Mouse (Mus musculus): ENCODE measurements around the gene Osbpl2. TPM values are rescaled to one million over a fixed set of nuclear protein-coding genes. Genes with fewer than 3 reads are reported as not detected.

Osbpl2 gene
- total and polyA plus RNA-seq, 3 experiments = 13.3 to 25.5 TPM; not detected in 1

- TF ChIP-seq POLR2AphosphoS2 (IDR thresholded peaks at IDR 0.05; ENCODE audit: low read length) = no peak
- TF ChIP-seq MAFK (IDR thresholded peaks at IDR 0.05; ENCODE audit: borderline replicate concordance, low read depth, low read length) = no peak
- no peak for TF ChIP-seq ETS1 (IDR thresholded peaks at IDR 0.05; ENCODE audit: low read depth, low read length)
- no peak for TF ChIP-seq E2F4 (IDR thresholded peaks at IDR 0.05; ENCODE audit: borderline replicate concordance, low read depth, low read length)
- no peak for TF ChIP-seq EP300 (IDR thresholded peaks at IDR 0.05; ENCODE audit: low read depth in 1 of 2, low read length in 2 of 2)
- TF ChIP-seq POLR2A (IDR thresholded peaks at IDR 0.05; ENCODE audit: control insufficient read depth in 1 of 2, insufficient read depth in 1 of 2, low read depth in 1 of 2, low read length in 2 of 2, poor library complexity in 1 of 2) = no peak
- TF ChIP-seq RAD21 (IDR thresholded peaks at IDR 0.05; ENCODE audit: low read depth, low read length) = no peak
- no peak for TF ChIP-seq ZC3H11A (IDR thresholded peaks at IDR 0.05; ENCODE audit: low read depth, low read length)
- no peak for TF ChIP-seq RCOR1 (IDR thresholded peaks at IDR 0.05; ENCODE audit: low read depth, low read length)
- TF ChIP-seq CTCF (IDR thresholded peaks at IDR 0.05 in 2 of 3, conservative IDR thresholded peaks at IDR 0.05 in 1 of 3; ENCODE audit: control insufficient read depth in 1 of 3, insufficient read depth in 1 of 3, low read depth in 2 of 3, low read length in 3 of 3, poor library complexity in 1 of 3, severe bottlenecking in 1 of 3) = no peak
- Histone ChIP-seq H3K27me3 (ENCODE audit: control insufficient read depth in 1 of 2, insufficient read depth in 2 of 2, low read length in 2 of 2) (no peaks in the 10 kb centered on the region), H3K4me3 (ENCODE audit: control insufficient read depth in 1 of 2, insufficient read depth in 1 of 2, low read depth in 2 of 2, low read length in 2 of 2) (no peak overlapping the region), H3K27ac (ENCODE audit: control insufficient read depth, low read depth, low read length) (no peak overlapping the region), H3K36me3 (ENCODE audit: control insufficient read depth in 1 of 2, insufficient read depth in 2 of 2, low read length in 2 of 2) (no peaks in the 10 kb centered on the region), H3K9me3 (replicated peaks; ENCODE audit: insufficient read depth, low read length) (no peaks in the 10 kb centered on the region), H3K4me1 (ENCODE audit: control insufficient read depth in 1 of 2, insufficient read depth in 2 of 2, low read length in 2 of 2) (no peaks in the 10 kb centered on the region), H3K9ac (ENCODE audit: control insufficient read depth, low read depth, low read length, poor library complexity, severe bottlenecking) (no peak overlapping the region), H3K79me2 (ENCODE audit: control insufficient read depth, insufficient read depth, low read length, poor library complexity) (no peaks in the 10 kb centered on the region)
- no peak for DNase-seq (ENCODE audit: low read depth, low spot score)
These were observed 36.0 kb upstream of the Osbpl2 start for GRCm38 (mm10) chr2:180083063-180083462.

GRCm38 (mm10) chr2:180084565-180084964, 34.5 kb upstream of the Osbpl2 start:
- DNase-seq (ENCODE audit: low read depth, low spot score) = no peak
- Histone ChIP-seq H3K9ac (ENCODE audit: control insufficient read depth, low read depth, low read length, poor library complexity, severe bottlenecking) (no peak overlapping the region), H3K36me3 (ENCODE audit: control insufficient read depth in 1 of 2, insufficient read depth in 2 of 2, low read length in 2 of 2) (no peaks in the 10 kb centered on the region), H3K79me2 (ENCODE audit: control insufficient read depth, insufficient read depth, low read length, poor library complexity) (no peaks in the 10 kb centered on the region), H3K27ac (ENCODE audit: control insufficient read depth, low read depth, low read length) (no peak overlapping the region), H3K9me3 (replicated peaks; ENCODE audit: insufficient read depth, low read length) (no peaks in the 10 kb centered on the region), H3K4me1 (ENCODE audit: control insufficient read depth in 1 of 2, insufficient read depth in 2 of 2, low read length in 2 of 2) (no peaks in the 10 kb centered on the region), H3K4me3 (ENCODE audit: control insufficient read depth in 1 of 2, insufficient read depth in 1 of 2, low read depth in 2 of 2, low read length in 2 of 2) (no peak overlapping the region), H3K27me3 (ENCODE audit: control insufficient read depth in 1 of 2, insufficient read depth in 2 of 2, low read length in 2 of 2) (no peaks in the 10 kb centered on the region)
- TF ChIP-seq ETS1 (IDR thresholded peaks at IDR 0.05; ENCODE audit: low read depth, low read length) = no peak
- TF ChIP-seq TAL1 (IDR thresholded peaks at IDR 0.05; ENCODE audit: low read length) = no peak
- TF ChIP-seq CTCF (IDR thresholded peaks at IDR 0.05 in 2 of 3, conservative IDR thresholded peaks at IDR 0.05 in 1 of 3; ENCODE audit: control insufficient read depth in 1 of 3, insufficient read depth in 1 of 3, low read depth in 2 of 3, low read length in 3 of 3, poor library complexity in 1 of 3, severe bottlenecking in 1 of 3) = no peak
- no peak for TF ChIP-seq MAZ (IDR thresholded peaks at IDR 0.05; ENCODE audit: low read depth, low read length)
- no peak for TF ChIP-seq MAFK (IDR thresholded peaks at IDR 0.05; ENCODE audit: borderline replicate concordance, low read depth, low read length)
- no peak for TF ChIP-seq GATA1 (IDR thresholded peaks at IDR 0.05; ENCODE audit: low read depth, low read length)
- TF ChIP-seq BHLHE40 (IDR thresholded peaks at IDR 0.05; ENCODE audit: borderline replicate concordance, low read depth, low read length) = no peak
- no peak for TF ChIP-seq RCOR1 (IDR thresholded peaks at IDR 0.05; ENCODE audit: low read depth, low read length)
- TF ChIP-seq UBTF (IDR thresholded peaks at IDR 0.05; ENCODE audit: borderline replicate concordance, insufficient read depth, low read depth, low read length) = no peak
- no peak for TF ChIP-seq HCFC1 (IDR thresholded peaks at IDR 0.05; ENCODE audit: low read depth, low read length)
- no peak for TF ChIP-seq MAX (IDR thresholded peaks at IDR 0.05; ENCODE audit: low read length)
- no peak for TF ChIP-seq USF1 (IDR thresholded peaks at IDR 0.05; ENCODE audit: low read depth, low read length)
- no peak for TF ChIP-seq MXI1 (IDR thresholded peaks at IDR 0.05; ENCODE audit: low read depth, low read length)
- no peak for TF ChIP-seq ELF1 (IDR thresholded peaks at IDR 0.05; ENCODE audit: low read depth, low read length)
- no peak for TF ChIP-seq TCF12 (IDR thresholded peaks at IDR 0.05; ENCODE audit: low read depth, low read length)
- TF ChIP-seq EP300 (IDR thresholded peaks at IDR 0.05; ENCODE audit: low read depth in 1 of 2, low read length in 2 of 2) = no peak
- no peak for TF ChIP-seq CHD2 (IDR thresholded peaks at IDR 0.05; ENCODE audit: low read length)

Measured in MEL (cell line).